Mouse (Mus musculus): ENCODE measurements around the gene Itga5. TPM values are rescaled to one million over a fixed set of nuclear protein-coding genes. Genes with fewer than 3 reads are reported as not detected.
"Not testable (repeated sequence)": the region's sequence is repeated elsewhere in the genome, so short reads cannot be mapped to it uniquely, and the experiment has no call there.

The Itga5 gene
- 111 and 115 TPM in 2 replicates for polyA plus RNA-seq (2016; fragmentation: Nextera tagmentation; extraction: Ambion mirVana)

- Histone ChIP-seq H3K4me2 (peak within 1 kb of the TSS; percentile 73), H3K9me3 (replicated peaks) (no peaks in the 10 kb centered on the region), H3K27me3 (replicated peaks) (no peaks in the 10 kb centered on the region), H3K9ac (peak within 1 kb of the TSS; percentile 100), H3K27ac (ENCODE audit: poor library complexity, severe bottlenecking) (peak within 1 kb of the TSS; percentile 99), H3K36me3 (0 out of 2 replicates have a peak, but pooled peaks cover 8% of the 10 kb centered on the region), H3K4me1 (replicated peaks) (peaks cover 67% of the 10 kb centered on the region), H3K4me3 (peak within 1 kb of the TSS; percentile 100)
- peak; percentile 79 for ATAC-seq (ENCODE audit: insufficient number of reproducible peaks, low FRiP score)
- WGBS, result 1% methylated on average over 45 of the region's 51 CpGs
These were observed at the start of gene Itga5 for GRCm38 (mm10) chr15:103366376-103367149. Itga5 (minus strand) TSS chr15:103366763.

GRCm38 (mm10) chr15:103405586-103405985 lies 39.0 kb upstream of the Itga5 start:
- not testable (repeated sequence) for H3K27ac ChIP-seq (ENCODE audit: poor library complexity, severe bottlenecking); ATAC-seq (ENCODE audit: insufficient number of reproducible peaks, low FRiP score); H3K4me2 ChIP-seq; H3K4me3 ChIP-seq; H3K36me3 ChIP-seq; H3K9ac ChIP-seq; H3K27me3 ChIP-seq (replicated peaks); H3K4me1 ChIP-seq (replicated peaks); H3K9me3 ChIP-seq (replicated peaks)
- 70% methylated on average over 3 of the region's 3 CpGs for WGBS

GRCm38 (mm10) chr15:103401361-103401760 lies 34.8 kb upstream of the Itga5 start:
- no peak for ATAC-seq (ENCODE audit: insufficient number of reproducible peaks, low FRiP score)
- no peaks in the 10 kb centered on the region for H3K9me3 ChIP-seq (replicated peaks)
- H3K4me3 ChIP-seq, result no peak overlapping the region
- WGBS, result 89% methylated on average over 5 of the region's 5 CpGs
- H3K4me1 ChIP-seq (replicated peaks), result no peaks in the 10 kb centered on the region
- no peaks in the 10 kb centered on the region for H3K27me3 ChIP-seq (replicated peaks)
- H3K36me3 ChIP-seq, result no peaks in the 10 kb centered on the region
- no peak overlapping the region for H3K27ac ChIP-seq (ENCODE audit: poor library complexity, severe bottlenecking)
- H3K9ac ChIP-seq, result no peak overlapping the region
- H3K4me2 ChIP-seq, result no peak overlapping the region

- H3K9ac ChIP-seq, result no peak overlapping the region
- H3K27ac ChIP-seq (ENCODE audit: poor library complexity, severe bottlenecking), result no peak overlapping the region
- no peak overlapping the region for H3K4me3 ChIP-seq
- H3K9me3 ChIP-seq (replicated peaks), result no peaks in the 10 kb centered on the region
- H3K4me1 ChIP-seq (replicated peaks), result no peaks in the 10 kb centered on the region
- no peak overlapping the region for H3K4me2 ChIP-seq
- no peaks in the 10 kb centered on the region for H3K36me3 ChIP-seq
- no peaks in the 10 kb centered on the region for H3K27me3 ChIP-seq (replicated peaks)
- no peak for ATAC-seq (ENCODE audit: insufficient number of reproducible peaks, low FRiP score)
These were observed 27.0 kb upstream of the Itga5 start for GRCm38 (mm10) chr15:103393577-103393976.

DNA sequence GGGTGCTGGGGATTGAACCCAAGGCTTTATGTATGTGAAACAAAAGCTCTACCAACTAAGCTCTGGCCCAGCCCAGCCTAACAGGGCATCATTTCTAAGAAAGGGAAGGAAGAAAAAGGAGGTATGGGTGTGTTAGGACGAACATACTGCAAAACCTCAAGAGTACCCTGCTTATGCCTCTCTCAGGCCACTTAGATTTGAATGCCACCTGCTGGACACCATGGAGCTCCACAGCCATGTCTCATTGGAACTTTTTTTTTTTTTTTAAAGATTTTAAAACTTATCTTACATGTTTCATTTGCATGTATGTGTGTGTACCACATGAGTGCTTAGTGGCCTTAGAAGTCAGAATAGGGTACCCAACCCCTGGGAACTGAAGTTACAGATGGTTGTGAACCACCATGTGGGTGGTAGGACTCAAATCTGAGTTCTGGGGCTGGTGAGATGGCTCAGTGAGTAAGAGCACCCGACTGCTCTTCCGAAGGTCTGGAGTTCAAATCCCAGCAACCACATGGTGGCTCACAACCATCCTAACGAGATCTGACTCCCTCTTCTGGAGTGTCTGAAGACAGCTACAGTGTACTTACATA lies 22.1 kb upstream of the Itga5 start:
- Histone ChIP-seq H3K4me2 (no peak overlapping the region), H3K36me3 (no peaks in the 10 kb centered on the region), H3K4me3 (no peak overlapping the region), H3K9me3 (replicated peaks) (no peaks in the 10 kb centered on the region), H3K4me1 (replicated peaks) (peaks cover 15% of the 10 kb centered on the region), H3K27me3 (replicated peaks) (no peaks in the 10 kb centered on the region), H3K27ac (ENCODE audit: poor library complexity, severe bottlenecking) (no peak overlapping the region), H3K9ac (no peak overlapping the region)
- ATAC-seq (ENCODE audit: insufficient number of reproducible peaks, low FRiP score), result peak; percentile 56; the same call in 1 of the 2 replicates
- 49% methylated on average over 4 of the region's 4 CpGs for WGBS

GRCm38 (mm10) chr15:103383771-103384488 lies 17.4 kb upstream of the Itga5 start:
- peak overlapping the region; percentile 6; the same call in 1 of the 2 replicates for H3K9ac ChIP-seq
- 56% methylated on average over 7 of the region's 7 CpGs for WGBS
- peaks cover 42% of the 10 kb centered on the region for H3K4me1 ChIP-seq (replicated peaks)
- no peaks in the 10 kb centered on the region for H3K9me3 ChIP-seq (replicated peaks)
- H3K4me2 ChIP-seq, result peak overlapping the region; percentile 39; the same call in 1 of the 2 replicates
- H3K27ac ChIP-seq (ENCODE audit: poor library complexity, severe bottlenecking), result peak overlapping the region; percentile 83
- ATAC-seq (ENCODE audit: insufficient number of reproducible peaks, low FRiP score), result peak; percentile 72
- no peaks in the 10 kb centered on the region for H3K36me3 ChIP-seq
- H3K27me3 ChIP-seq (replicated peaks), result no peaks in the 10 kb centered on the region
- H3K4me3 ChIP-seq, result peak overlapping the region; percentile 5

DNA sequence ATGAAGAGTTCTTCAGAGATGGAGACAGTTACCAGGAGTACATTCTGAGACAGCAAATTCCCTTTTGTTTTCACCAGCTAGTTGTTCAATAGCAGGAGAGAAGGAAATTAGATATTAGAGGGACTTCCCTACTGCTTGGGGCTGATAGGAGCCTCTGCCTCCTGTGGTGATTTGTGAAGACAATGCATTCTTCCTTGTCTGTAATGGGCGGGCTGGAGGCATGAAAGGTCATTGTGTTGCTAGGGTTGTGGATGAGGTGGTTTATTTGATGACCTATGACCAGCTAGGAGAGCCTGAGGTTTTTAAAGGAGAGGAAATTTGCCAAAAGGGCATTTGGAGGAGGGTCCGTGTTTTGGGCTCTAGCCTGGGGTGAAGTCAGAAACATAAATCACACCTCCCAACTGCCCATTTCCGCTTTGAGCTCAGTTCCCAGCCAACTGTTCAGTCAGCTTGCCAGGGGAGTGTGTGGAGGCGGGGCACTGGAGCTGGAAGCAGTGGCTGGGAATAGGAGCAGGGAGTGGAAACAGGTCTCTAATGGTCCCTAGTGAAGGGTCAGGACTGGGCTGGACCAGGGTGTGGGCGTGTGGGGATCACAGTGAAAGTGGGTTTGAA lies 16.3 kb upstream of the Itga5 start:
- Histone ChIP-seq H3K9me3 (replicated peaks) (no peaks in the 10 kb centered on the region), H3K4me3 (peak overlapping the region; percentile 5), H3K9ac (peak overlapping the region; percentile 6; the same call in 1 of the 2 replicates), H3K4me1 (replicated peaks) (peaks cover 52% of the 10 kb centered on the region), H3K36me3 (no peaks in the 10 kb centered on the region), H3K27me3 (replicated peaks) (no peaks in the 10 kb centered on the region), H3K27ac (ENCODE audit: poor library complexity, severe bottlenecking) (peak overlapping the region; percentile 83), H3K4me2 (peak overlapping the region; percentile 39)
- peak; percentile 77 for ATAC-seq (ENCODE audit: insufficient number of reproducible peaks, low FRiP score)
- WGBS, result 45% methylated on average over 5 of the region's 5 CpGs

DNA sequence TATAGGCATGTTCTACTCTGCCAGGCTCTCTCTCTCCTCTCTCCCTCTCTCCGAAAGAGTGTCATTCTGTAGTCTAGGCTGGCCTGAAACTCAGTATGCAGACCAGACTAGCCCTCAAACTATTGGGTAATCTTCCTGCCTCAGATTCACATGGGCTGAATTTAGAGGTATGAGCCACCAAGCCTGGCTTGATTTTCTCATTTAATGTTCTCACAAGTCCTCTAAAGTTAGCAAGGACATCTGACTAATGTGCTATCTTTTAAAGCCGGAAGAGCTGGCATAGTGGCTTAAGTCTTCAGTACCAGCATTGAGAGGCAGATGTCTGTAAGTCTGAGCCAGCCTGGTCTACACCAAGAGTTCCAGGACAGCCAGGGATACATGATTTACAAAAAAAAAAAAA lies 15.5 kb upstream of the Itga5 start:
- H3K4me2 ChIP-seq, result no peak overlapping the region
- ATAC-seq (ENCODE audit: insufficient number of reproducible peaks, low FRiP score), result no peak
- WGBS, result 78% methylated on average over 2 of the region's 2 CpGs
- H3K36me3 ChIP-seq, result no peaks in the 10 kb centered on the region
- H3K9me3 ChIP-seq (replicated peaks), result no peaks in the 10 kb centered on the region
- H3K27me3 ChIP-seq (replicated peaks), result no peaks in the 10 kb centered on the region
- no peak overlapping the region for H3K27ac ChIP-seq (ENCODE audit: poor library complexity, severe bottlenecking)
- peaks cover 60% of the 10 kb centered on the region for H3K4me1 ChIP-seq (replicated peaks)
- no peak overlapping the region for H3K4me3 ChIP-seq
- no peak overlapping the region for H3K9ac ChIP-seq

GRCm38 (mm10) chr15:103378665-103379356 lies 12.2 kb upstream of the Itga5 start:
- H3K27me3 ChIP-seq (replicated peaks), result no peaks in the 10 kb centered on the region
- no peaks in the 10 kb centered on the region for H3K9me3 ChIP-seq (replicated peaks)
- H3K4me3 ChIP-seq, result no peak overlapping the region
- H3K4me2 ChIP-seq, result no peak overlapping the region
- no peaks in the 10 kb centered on the region for H3K36me3 ChIP-seq
- ATAC-seq (ENCODE audit: insufficient number of reproducible peaks, low FRiP score), result peak; percentile 39
- 30% methylated on average over 3 of the region's 3 CpGs for WGBS
- peak overlapping the region; percentile 61 for H3K27ac ChIP-seq (ENCODE audit: poor library complexity, severe bottlenecking)
- 0 out of 2 replicates have a peak overlapping the region, but pooled peaks have one; percentile 37 for H3K9ac ChIP-seq
- H3K4me1 ChIP-seq (replicated peaks), result peaks cover 57% of the 10 kb centered on the region
